Mouse (Mus musculus): Measurements from ENCODE around the gene Rnf149.

DNA sequence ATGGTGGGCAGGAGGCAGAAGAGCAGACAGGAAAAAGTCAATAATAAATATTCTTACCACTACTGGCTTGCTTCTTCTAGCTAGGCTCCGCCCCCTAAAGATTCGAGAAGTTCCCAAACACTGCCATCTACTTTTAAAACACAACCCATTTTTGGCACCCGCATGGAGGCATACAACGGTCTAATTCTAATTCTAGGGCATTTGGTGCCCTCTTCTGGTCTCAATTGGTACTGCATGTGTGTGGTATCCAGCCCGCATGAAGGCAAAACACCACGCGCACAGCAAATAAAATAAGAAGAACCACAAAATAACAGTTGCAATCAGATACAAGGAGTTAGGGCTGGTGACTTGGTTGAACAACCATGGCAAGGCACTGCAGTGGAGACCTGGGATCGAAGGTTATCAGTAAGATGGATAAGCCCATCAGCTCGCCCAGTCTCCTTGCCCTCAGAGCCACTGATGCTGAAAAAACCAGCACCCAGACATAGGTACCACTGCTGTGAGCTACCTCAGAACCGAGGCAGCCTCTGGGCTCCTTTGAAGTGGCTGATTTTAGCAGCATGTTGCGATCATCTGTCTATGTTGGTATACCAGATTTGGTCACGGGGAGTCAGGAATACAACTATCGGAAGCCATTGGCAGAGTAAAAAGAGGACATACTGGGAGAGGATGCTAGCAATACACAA is 46.8 kb downstream of the Rnf149 start:
- TF ChIP-seq CTCF (IDR thresholded peaks at IDR 0.05; ENCODE audit: low read depth) (peak; percentile 92), EP300 (IDR thresholded peaks at IDR 0.05; ENCODE audit: low read depth) (no peak)
